Mouse (Mus musculus) limb, embryonic 10.5 days (tissue): Measurements from ENCODE around the gene Btg4. TPM values are rescaled to one million over a fixed set of nuclear protein-coding genes. Genes with fewer than 3 reads are reported as not detected.

Experiments used
- DNase-seq: peaks from one replicate; pipeline ENCODE4 v3.0.0-alpha.2; 2017; ENCODE audit warnings: low spot score
- H3K27ac ChIP-seq: fragments of 300-500 bp; sonication (generic); 2 replicates; pipeline ENCODE4 v1.5.1; 2016; ENCODE audit warnings: mild to moderate bottlenecking
- H3K27me3 ChIP-seq: fragments of 300-500 bp; sonication (generic); 2 replicates; pipeline ENCODE4 v1.6.1; 2016; ENCODE audit warnings: low read depth, mild to moderate bottlenecking; ENCODE audit not compliant: poor library complexity, severe bottlenecking
- H3K36me3 ChIP-seq: fragments of 300-500 bp; sonication (generic); 2 replicates; pipeline ENCODE4 v1.6.1; 2016; ENCODE audit warnings: mild to moderate bottlenecking, moderate library complexity
- H3K4me1 ChIP-seq: fragments of 300-500 bp; sonication (generic); 2 replicates; pipeline ENCODE4 v1.6.1; 2016
- H3K4me3 ChIP-seq: fragments of 300-500 bp; sonication (generic); 2 replicates; pipeline ENCODE4 v1.5.1; 2016; ENCODE audit warnings: mild to moderate bottlenecking, moderate library complexity
- H3K9me3 ChIP-seq: fragments of 300-500 bp; sonication (generic); replicated peaks from 2 replicates; pipeline ENCODE4 v1.6.1; 2016; ENCODE audit warnings: mild to moderate bottlenecking
- WGBS: fragments of 180-500 bp; shearing (Covaris S2); methylation state at CpG from one replicate; pipeline ENCODE4 v1.1.7; 2016; 5-methylcytosine and 5-hydroxymethylcytosine counted together
- polyA plus RNA-seq: library from polyadenylated mRNA; unstranded; fragments of >200 nt; fragmentation: Nextera tagmentation; extraction: Ambion mirVana; gene quantifications from 2 replicates; pipeline ENCODE4 v1.2.1, GENCODE M21; 2016

Btg4 gene
- polyA plus RNA-seq: not detected in 2 replicates

- H3K27ac ChIP-seq: no peak within 1 kb of the TSS
- H3K9me3 ChIP-seq: no peaks in the 10 kb centered on the region
- H3K36me3 ChIP-seq: no peaks in the 10 kb centered on the region
- no peak within 1 kb of the TSS for H3K4me3 ChIP-seq
- WGBS: 90% methylated on average over 2 of the region's 2 CpGs
- H3K4me1 ChIP-seq: peaks cover 3% of the 10 kb centered on the region; the same call in 1 of the 2 replicates
- no peaks in the 10 kb centered on the region for H3K27me3 ChIP-seq
- DNase-seq: no peak
Observed at GRCm38 (mm10) chr9:51060601-51061000, at the start of gene Btg4. Btg4 (plus strand) TSS chr9:51060901.

GRCm38 (mm10) chr9:51013644-51014043 is 47.1 kb upstream of the Btg4 start:
- WGBS: 76% methylated on average over 1 of the region's 1 CpGs
- no peaks in the 10 kb centered on the region for H3K9me3 ChIP-seq
- H3K27ac ChIP-seq: no peak overlapping the region
- H3K27me3 ChIP-seq: peaks cover 4% of the 10 kb centered on the region; the same call in 1 of the 2 replicates
- no peak for DNase-seq
- H3K36me3 ChIP-seq: no peaks in the 10 kb centered on the region
- H3K4me3 ChIP-seq: no peak overlapping the region
- no peaks in the 10 kb centered on the region for H3K4me1 ChIP-seq

- no peaks in the 10 kb centered on the region for H3K9me3 ChIP-seq
- no peak overlapping the region for H3K4me3 ChIP-seq
- no peak overlapping the region for H3K27ac ChIP-seq
- no peaks in the 10 kb centered on the region for H3K27me3 ChIP-seq
- H3K36me3 ChIP-seq: no peaks in the 10 kb centered on the region
- H3K4me1 ChIP-seq: no peaks in the 10 kb centered on the region
- WGBS: 52% methylated on average over 4 of the region's 4 CpGs
- DNase-seq: no peak
Observed at GRCm38 (mm10) chr9:51015732-51016131, 45.0 kb upstream of the Btg4 start.

GRCm38 (mm10) chr9:51019670-51020069 is 41.0 kb upstream of the Btg4 start:
- Histone ChIP-seq H3K36me3 (no peaks in the 10 kb centered on the region), H3K4me3 (no peak overlapping the region), H3K27ac (no peak overlapping the region), H3K4me1 (no peaks in the 10 kb centered on the region), H3K9me3 (no peaks in the 10 kb centered on the region), H3K27me3 (no peaks in the 10 kb centered on the region)
- DNase-seq: no peak
- 83% methylated on average over 7 of the region's 7 CpGs for WGBS

- H3K36me3 ChIP-seq: no peaks in the 10 kb centered on the region
- DNase-seq: no peak
- no peaks in the 10 kb centered on the region for H3K4me1 ChIP-seq
- 86% methylated on average over 3 of the region's 3 CpGs for WGBS
- H3K9me3 ChIP-seq: no peaks in the 10 kb centered on the region
- H3K27ac ChIP-seq: no peak overlapping the region
- H3K4me3 ChIP-seq: no peak overlapping the region
- H3K27me3 ChIP-seq: no peaks in the 10 kb centered on the region
Observed at GRCm38 (mm10) chr9:51020351-51020750, 40.4 kb upstream of the Btg4 start.

GRCm38 (mm10) chr9:51021123-51021795 is 39.4 kb upstream of the Btg4 start:
- WGBS: 90% methylated on average over 4 of the region's 4 CpGs
- Histone ChIP-seq H3K27ac (no peak overlapping the region), H3K27me3 (no peaks in the 10 kb centered on the region), H3K9me3 (no peaks in the 10 kb centered on the region), H3K4me1 (no peaks in the 10 kb centered on the region), H3K4me3 (no peak overlapping the region), H3K36me3 (no peaks in the 10 kb centered on the region)
- no peak for DNase-seq

- H3K27ac ChIP-seq: no peak overlapping the region
- no peaks in the 10 kb centered on the region for H3K36me3 ChIP-seq
- H3K4me1 ChIP-seq: peaks cover 11% of the 10 kb centered on the region
- DNase-seq: no peak
- H3K9me3 ChIP-seq: no peaks in the 10 kb centered on the region
- H3K4me3 ChIP-seq: no peak overlapping the region
- 96% methylated on average over 1 of the region's 1 CpGs for WGBS
- H3K27me3 ChIP-seq: peaks cover 7% of the 10 kb centered on the region
Observed at GRCm38 (mm10) chr9:51026952-51027351, 33.7 kb upstream of the Btg4 start.

- Histone ChIP-seq H3K36me3 (no peaks in the 10 kb centered on the region), H3K9me3 (no peaks in the 10 kb centered on the region), H3K4me1 (peaks cover 11% of the 10 kb centered on the region), H3K4me3 (no peak overlapping the region), H3K27ac (no peak overlapping the region), H3K27me3 (peaks cover 13% of the 10 kb centered on the region)
- WGBS: 66% methylated on average over 1 of the region's 1 CpGs
- DNase-seq: no peak
Observed at GRCm38 (mm10) chr9:51030147-51030546, 30.6 kb upstream of the Btg4 start.

GRCm38 (mm10) chr9:51031603-51032002 is 29.1 kb upstream of the Btg4 start:
- 73% methylated on average over 6 of the region's 6 CpGs for WGBS
- no peak overlapping the region for H3K27ac ChIP-seq
- H3K4me1 ChIP-seq: peaks cover 11% of the 10 kb centered on the region
- no peaks in the 10 kb centered on the region for H3K9me3 ChIP-seq
- peaks cover 13% of the 10 kb centered on the region for H3K27me3 ChIP-seq
- H3K4me3 ChIP-seq: no peak overlapping the region
- no peaks in the 10 kb centered on the region for H3K36me3 ChIP-seq
- no peak for DNase-seq

- Histone ChIP-seq H3K9me3 (no peaks in the 10 kb centered on the region), H3K27ac (no peak overlapping the region), H3K36me3 (no peaks in the 10 kb centered on the region), H3K27me3 (peaks cover 13% of the 10 kb centered on the region), H3K4me1 (peaks cover 11% of the 10 kb centered on the region), H3K4me3 (no peak overlapping the region)
- no peak for DNase-seq
- 72% methylated on average over 8 of the region's 8 CpGs for WGBS
Observed at GRCm38 (mm10) chr9:51032291-51032690, 28.4 kb upstream of the Btg4 start.

GRCm38 (mm10) chr9:51032785-51033529 is 27.7 kb upstream of the Btg4 start:
- no peak overlapping the region for H3K27ac ChIP-seq
- DNase-seq: no peak
- no peaks in the 10 kb centered on the region for H3K36me3 ChIP-seq
- H3K27me3 ChIP-seq: peaks cover 13% of the 10 kb centered on the region
- H3K4me3 ChIP-seq: no peak overlapping the region
- peaks cover 11% of the 10 kb centered on the region for H3K4me1 ChIP-seq
- WGBS: 81% methylated on average over 3 of the region's 3 CpGs
- no peaks in the 10 kb centered on the region for H3K9me3 ChIP-seq

GRCm38 (mm10) chr9:51041491-51041980 is 19.2 kb upstream of the Btg4 start:
- Histone ChIP-seq H3K27me3 (no peaks in the 10 kb centered on the region), H3K4me1 (no peaks in the 10 kb centered on the region), H3K36me3 (no peaks in the 10 kb centered on the region), H3K4me3 (no peak overlapping the region), H3K27ac (no peak overlapping the region), H3K9me3 (no peaks in the 10 kb centered on the region)
- DNase-seq: no peak
- WGBS: 86% methylated on average over 7 of the region's 7 CpGs

- no peak for DNase-seq
- Histone ChIP-seq H3K27me3 (no peaks in the 10 kb centered on the region), H3K4me1 (no peaks in the 10 kb centered on the region), H3K27ac (no peak overlapping the region), H3K4me3 (no peak overlapping the region), H3K36me3 (no peaks in the 10 kb centered on the region), H3K9me3 (no peaks in the 10 kb centered on the region)
- 87% methylated on average over 6 of the region's 6 CpGs for WGBS
Observed at GRCm38 (mm10) chr9:51042136-51042535, 18.6 kb upstream of the Btg4 start.
